Mouse (Mus musculus) kidney, adult 2 months (tissue): Measurements from ENCODE around the gene Ctdspl. TPM values are rescaled to one million over a fixed set of nuclear protein-coding genes. Genes with fewer than 3 reads are reported as not detected.
A peak's percentile ranks its signal among the peaks of the same experiment; 100 is the strongest.

Source experiments
- DNase-seq: peaks from one replicate; pipeline ENCODE4 v3.0.0; 2021
- H3K27ac ChIP-seq: fragments of 200-500 bp; 2 replicates; pipeline ENCODE4 v1.5.1; 2012; ENCODE audit warnings: low read depth, low read length, control low read depth, inconsistent platforms; ENCODE audit not compliant: insufficient read depth
- H3K27me3 ChIP-seq: fragments of 200-500 bp; replicated peaks from 2 replicates; pipeline ENCODE4 v1.6.1; 2012; ENCODE audit warnings: mild to moderate bottlenecking, moderate library complexity, low read length, inconsistent platforms; ENCODE audit not compliant: control insufficient read depth, insufficient read depth
- H3K36me3 ChIP-seq: fragments of 200-500 bp; 2 replicates; pipeline ENCODE4 v1.6.1; 2012; ENCODE audit warnings: mild to moderate bottlenecking, moderate library complexity, low read length, inconsistent platforms; ENCODE audit not compliant: control insufficient read depth, insufficient read depth
- H3K4me1 ChIP-seq: fragments of 200-500 bp; 2 replicates; pipeline ENCODE4 v1.6.1; 2011; ENCODE audit warnings: low read length; ENCODE audit not compliant: control insufficient read depth, insufficient read depth
- H3K4me3 ChIP-seq: fragments of 200-500 bp; 2 replicates; pipeline ENCODE4 v1.5.1; 2011; ENCODE audit warnings: mild to moderate bottlenecking, low read depth, low read length, control low read depth; ENCODE audit not compliant: insufficient read depth
- CTCF ChIP-seq: fragments of 200-500 bp; conservative IDR thresholded peaks from 2 replicates; pipeline ENCODE4 v1.5.1; 2011; ENCODE audit warnings: low read depth, mild to moderate bottlenecking, control low read depth, low read length, moderate library complexity, mixed read lengths; ENCODE audit not compliant: insufficient read depth, insufficient read length
- POLR2A ChIP-seq: fragments of 200-500 bp; IDR thresholded peaks from one replicate; pipeline ENCODE4 v1.6.1; 2011; ENCODE audit warnings: low read depth, low read length, control low read depth
- WGBS: fragments of 180-500 bp; shearing (Covaris S2); methylation state at CpG from one replicate; pipeline ENCODE4 v1.1.7; 2018; 5-methylcytosine and 5-hydroxymethylcytosine counted together
- polyA plus RNA-seq: library from polyadenylated mRNA; depleted of rRNA; stranded (reverse); fragments of >200 nt; gene quantifications from 2 replicates; pipeline ENCODE4 v1.2.3, GENCODE M21; 2012

Gene Ctdspl
- polyA plus RNA-seq, 1 experiment: 39.2 TPM

- no peak overlapping the region for H3K27ac ChIP-seq
- WGBS: 65% methylated on average over 7 of the region's 7 CpGs
Measured at GRCm38 (mm10) chr9:119058245-119058644, 132.0 kb downstream of the Ctdspl start.

DNA sequence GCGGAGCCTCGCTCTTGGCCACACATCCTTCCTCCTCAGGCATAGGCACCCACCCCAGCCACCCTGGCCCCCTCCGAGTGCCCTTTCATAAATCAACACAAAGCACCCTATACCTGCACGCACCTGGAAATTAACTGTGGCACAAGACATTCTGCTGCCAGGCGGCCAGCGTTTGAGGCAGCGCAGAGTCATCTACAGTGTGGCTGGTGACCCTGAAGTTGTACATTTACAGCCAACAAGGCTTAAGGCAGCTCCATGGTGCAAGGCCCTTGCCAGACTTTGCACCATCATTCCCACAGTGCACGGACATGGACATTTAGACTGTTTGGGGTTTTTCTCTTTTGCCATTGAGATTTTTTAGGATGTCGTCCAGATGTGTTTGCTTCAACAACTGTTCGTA, 134.4 kb downstream of the Ctdspl start:
- H3K36me3 ChIP-seq: no peaks in the 10 kb centered on the region
- WGBS: 62% methylated on average over 10 of the region's 10 CpGs
- peaks cover 15% of the 10 kb centered on the region; the same call in 1 of the 2 replicates for H3K4me1 ChIP-seq
- no peaks in the 10 kb centered on the region for H3K27me3 ChIP-seq
- TF ChIP-seq CTCF (no peak), POLR2A (no peak)
- H3K4me3 ChIP-seq: no peak overlapping the region
- H3K27ac ChIP-seq: peak overlapping the region; percentile 12; the same call in 1 of the 2 replicates
- DNase-seq: peak; percentile 68

More at GRCm38 (mm10) chr9:119058245-119058644, 132.0 kb downstream of the Ctdspl start:
- Histone ChIP-seq H3K36me3 (no peaks in the 10 kb centered on the region), H3K4me3 (no peak overlapping the region), H3K4me1 (peaks cover 17% of the 10 kb centered on the region; the same call in 1 of the 2 replicates), H3K27me3 (no peaks in the 10 kb centered on the region)
- DNase-seq: peak; percentile 42
- no peak for TF ChIP-seq POLR2A
- no peak for TF ChIP-seq CTCF

GRCm38 (mm10) chr9:119063036-119063644, 136.9 kb downstream of the Ctdspl start:
- WGBS: 33% methylated on average over 19 of the region's 19 CpGs
- DNase-seq: peak; percentile 94
- Histone ChIP-seq H3K4me3 (no peak overlapping the region), H3K27me3 (no peaks in the 10 kb centered on the region), H3K27ac (peak overlapping the region; percentile 43; the same call in 1 of the 2 replicates), H3K4me1 (peaks cover 15% of the 10 kb centered on the region; the same call in 1 of the 2 replicates), H3K36me3 (no peaks in the 10 kb centered on the region)
- no peak for TF ChIP-seq CTCF
- no peak for TF ChIP-seq POLR2A

DNA sequence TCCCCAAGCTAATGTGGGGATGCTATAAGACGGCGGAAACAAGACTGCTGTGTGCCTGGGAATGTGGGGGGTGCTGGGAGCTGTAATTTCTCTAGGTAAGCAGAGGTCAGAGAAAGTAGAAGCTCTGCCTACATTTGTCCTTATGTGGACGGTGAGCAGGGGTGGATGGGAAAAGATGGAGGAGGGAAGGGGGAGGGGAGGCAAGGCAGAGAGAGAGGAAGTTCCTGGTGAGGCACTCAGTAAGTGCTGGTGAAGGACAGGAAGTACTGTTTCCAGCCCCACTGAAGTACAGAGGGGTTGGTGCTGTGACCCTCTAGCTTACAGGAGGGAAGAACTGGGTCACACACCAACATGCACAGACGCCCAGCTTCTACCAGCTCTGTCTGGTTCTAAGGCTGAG, 138.0 kb downstream of the Ctdspl start:
- no peak for DNase-seq
- Histone ChIP-seq H3K36me3 (no peaks in the 10 kb centered on the region), H3K27me3 (no peaks in the 10 kb centered on the region), H3K4me3 (no peak overlapping the region), H3K27ac (no peak overlapping the region), H3K4me1 (peaks cover 15% of the 10 kb centered on the region; the same call in 1 of the 2 replicates)
- 73% methylated on average over 4 of the region's 4 CpGs for WGBS
- TF ChIP-seq CTCF (no peak), POLR2A (no peak)

DNA sequence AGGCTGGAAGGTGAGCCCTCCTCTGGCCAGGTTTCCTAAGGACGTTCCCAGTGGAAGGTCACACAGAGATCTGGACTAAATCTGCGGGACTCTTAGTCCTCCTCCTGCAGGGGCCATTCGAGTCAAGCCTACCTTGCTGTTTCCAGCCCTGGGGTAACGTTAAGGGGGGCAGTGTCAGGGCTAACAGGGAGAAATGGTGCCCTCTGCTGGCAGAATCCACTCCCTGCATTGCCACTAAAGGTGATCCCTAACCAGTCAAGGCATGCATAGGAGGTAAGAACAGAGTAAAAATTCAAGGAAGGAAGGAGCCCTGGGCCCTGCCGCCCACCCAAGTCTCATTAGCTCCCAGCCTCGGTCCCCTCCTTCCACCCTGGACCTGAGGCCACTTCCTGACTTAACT, 141.3 kb downstream of the Ctdspl start:
- DNase-seq: peak; percentile 81
- H3K27me3 ChIP-seq: no peaks in the 10 kb centered on the region
- no peaks in the 10 kb centered on the region for H3K36me3 ChIP-seq
- no peak overlapping the region for H3K4me3 ChIP-seq
- peaks cover 3% of the 10 kb centered on the region; the same call in 1 of the 2 replicates for H3K4me1 ChIP-seq
- H3K27ac ChIP-seq: no peak overlapping the region
- TF ChIP-seq POLR2A (no peak), CTCF (peak; percentile 93)
- 4% methylated on average over 6 of the region's 6 CpGs for WGBS

GRCm38 (mm10) chr9:119068266-119068665, 142.0 kb downstream of the Ctdspl start:
- WGBS: 80% methylated on average over 11 of the region's 11 CpGs
- no peaks in the 10 kb centered on the region for H3K4me1 ChIP-seq
- no peaks in the 10 kb centered on the region for H3K36me3 ChIP-seq
- H3K4me3 ChIP-seq: no peak overlapping the region
- DNase-seq: no peak
- H3K27me3 ChIP-seq: no peaks in the 10 kb centered on the region
- no peak overlapping the region for H3K27ac ChIP-seq
- TF ChIP-seq CTCF (no peak), POLR2A (no peak)

GRCm38 (mm10) chr9:119070173-119070825, 144.0 kb downstream of the Ctdspl start:
- DNase-seq: no peak
- H3K4me1 ChIP-seq: no peaks in the 10 kb centered on the region
- H3K36me3 ChIP-seq: no peaks in the 10 kb centered on the region
- H3K4me3 ChIP-seq: no peak overlapping the region
- H3K27me3 ChIP-seq: no peaks in the 10 kb centered on the region
- WGBS: 76% methylated on average over 13 of the region's 13 CpGs
- no peak for TF ChIP-seq POLR2A
- TF ChIP-seq CTCF: no peak
- H3K27ac ChIP-seq: no peak overlapping the region
